Mouse (Mus musculus): ENCODE results near the gene Kctd15.

GRCm38 (mm10) chr7:34643329-34643728, 13.2 kb downstream of the Kctd15 start:
- TF ChIP-seq CTCF (IDR thresholded peaks at IDR 0.05) (no peak), EP300 (IDR thresholded peaks at IDR 0.05) (no peak)

Data from lung, postnatal 0 days (tissue).